Mouse (Mus musculus): ENCODE measurements at regions not wholly inside any gene's neighbourhood (a gene's known extent, or its start where the extent isn't known, plus 50 kb on each side); places are given as distances from the start of the nearest gene placed in this dataset.

DNA sequence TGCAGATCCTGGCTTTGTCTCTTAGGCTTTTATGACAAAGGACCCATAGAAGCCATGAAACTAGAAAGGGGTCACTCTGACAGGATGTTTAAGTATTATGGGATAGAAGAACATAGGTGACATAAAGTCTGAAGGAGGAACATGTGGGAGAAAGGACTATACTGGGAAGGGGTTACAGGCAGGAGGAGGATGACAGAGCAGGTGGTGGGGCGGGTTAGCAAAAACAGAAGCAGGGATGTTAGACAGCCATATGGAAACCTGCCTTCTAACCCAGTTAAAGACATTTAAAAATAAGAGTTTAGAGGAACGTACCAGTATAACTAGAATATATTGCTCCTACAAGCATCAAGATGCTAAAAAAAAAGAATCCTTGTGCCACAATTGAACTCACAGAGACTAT, 438.9 kb upstream of the Htr2a start:
- Histone ChIP-seq H3K27ac (ENCODE audit: low read length) (no peak overlapping the region), H3K36me3 (ENCODE audit: control insufficient read depth, insufficient read depth, low read length) (no peaks in the 10 kb centered on the region), H3K9me3 (replicated peaks; ENCODE audit: control insufficient read depth, low read length, poor library complexity, severe bottlenecking) (no peaks in the 10 kb centered on the region), H3K4me1 (ENCODE audit: control insufficient read depth, insufficient read depth, low read length) (no peaks in the 10 kb centered on the region), H3K9ac (ENCODE audit: low read depth, low read length) (no peak overlapping the region), H3K27me3 (ENCODE audit: control insufficient read depth, insufficient read depth, low read depth, low read length) (no peaks in the 10 kb centered on the region), H3K4me3 (ENCODE audit: low read depth, low read length) (no peak overlapping the region), H3K4me2 (ENCODE audit: low read length) (no peak overlapping the region)
- WGBS, result 86% methylated on average over 2 of the region's 2 CpGs
- no peak for ATAC-seq

DNA sequence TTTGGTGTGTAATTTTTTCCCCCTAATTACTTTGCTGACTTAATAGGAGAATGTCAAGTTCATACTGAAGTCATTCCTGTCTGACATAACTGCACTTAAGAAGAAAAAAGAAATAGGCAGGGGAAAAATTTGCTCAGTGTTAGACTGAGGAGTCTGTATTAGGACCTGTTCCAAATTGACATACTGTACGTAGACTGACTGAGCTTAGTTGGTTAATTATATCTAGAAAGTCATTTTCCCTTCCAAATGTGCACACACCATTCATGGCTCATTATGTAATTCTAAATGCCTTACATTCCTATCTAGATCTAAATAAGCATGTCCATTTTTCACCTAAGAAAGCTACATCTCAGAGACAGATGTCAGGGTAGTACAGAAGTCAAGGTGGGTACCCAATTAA, 435.6 kb upstream of the Htr2a start:
- no peak overlapping the region for H3K9ac ChIP-seq (ENCODE audit: low read depth, low read length)
- no peaks in the 10 kb centered on the region for H3K4me1 ChIP-seq (ENCODE audit: control insufficient read depth, insufficient read depth, low read length)
- WGBS, result 88% methylated on average over 1 of the region's 1 CpGs
- no peak for ATAC-seq
- no peaks in the 10 kb centered on the region for H3K36me3 ChIP-seq (ENCODE audit: control insufficient read depth, insufficient read depth, low read length)
- no peaks in the 10 kb centered on the region for H3K9me3 ChIP-seq (replicated peaks; ENCODE audit: control insufficient read depth, low read length, poor library complexity, severe bottlenecking)
- H3K4me2 ChIP-seq (ENCODE audit: low read length), result no peak overlapping the region
- H3K27me3 ChIP-seq (ENCODE audit: control insufficient read depth, insufficient read depth, low read depth, low read length), result no peaks in the 10 kb centered on the region
- no peak overlapping the region for H3K27ac ChIP-seq (ENCODE audit: low read length)
- H3K4me3 ChIP-seq (ENCODE audit: low read depth, low read length), result no peak overlapping the region

DNA sequence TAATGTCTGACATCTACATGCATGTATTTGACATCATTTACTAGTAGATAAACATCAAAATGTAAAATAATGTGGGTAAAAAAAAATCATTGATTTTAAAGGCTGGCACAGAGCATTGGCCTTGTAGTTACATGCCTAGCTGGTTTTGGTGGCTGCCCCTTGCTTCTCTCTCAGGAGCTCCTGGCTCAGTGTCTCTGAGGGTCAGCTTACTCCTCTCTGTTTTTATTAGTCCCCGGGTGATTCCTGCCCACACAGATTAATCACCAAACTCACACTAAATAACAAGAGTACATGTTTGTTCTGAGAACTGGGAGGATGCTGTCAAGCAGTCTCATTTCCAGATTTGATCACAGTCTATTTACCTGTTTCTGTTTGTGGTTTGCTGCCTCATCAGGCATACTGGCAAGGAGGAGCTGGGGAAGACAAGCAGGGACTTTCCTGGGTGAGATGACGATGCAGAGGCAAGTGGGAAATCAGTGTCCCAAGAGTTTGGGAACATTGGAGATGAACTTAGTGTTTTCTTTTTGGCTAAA, 422.7 kb upstream of the Htr2a start:
- Histone ChIP-seq H3K9ac (ENCODE audit: low read depth, low read length) (no peak overlapping the region), H3K27ac (ENCODE audit: low read length) (no peak overlapping the region), H3K27me3 (ENCODE audit: control insufficient read depth, insufficient read depth, low read depth, low read length) (no peaks in the 10 kb centered on the region), H3K36me3 (ENCODE audit: control insufficient read depth, insufficient read depth, low read length) (no peaks in the 10 kb centered on the region), H3K4me2 (ENCODE audit: low read length) (no peak overlapping the region), H3K4me1 (ENCODE audit: control insufficient read depth, insufficient read depth, low read length) (no peaks in the 10 kb centered on the region), H3K4me3 (ENCODE audit: low read depth, low read length) (no peak overlapping the region), H3K9me3 (replicated peaks; ENCODE audit: control insufficient read depth, low read length, poor library complexity, severe bottlenecking) (no peaks in the 10 kb centered on the region)
- 76% methylated on average over 2 of the region's 2 CpGs for WGBS
- no peak for ATAC-seq

DNA sequence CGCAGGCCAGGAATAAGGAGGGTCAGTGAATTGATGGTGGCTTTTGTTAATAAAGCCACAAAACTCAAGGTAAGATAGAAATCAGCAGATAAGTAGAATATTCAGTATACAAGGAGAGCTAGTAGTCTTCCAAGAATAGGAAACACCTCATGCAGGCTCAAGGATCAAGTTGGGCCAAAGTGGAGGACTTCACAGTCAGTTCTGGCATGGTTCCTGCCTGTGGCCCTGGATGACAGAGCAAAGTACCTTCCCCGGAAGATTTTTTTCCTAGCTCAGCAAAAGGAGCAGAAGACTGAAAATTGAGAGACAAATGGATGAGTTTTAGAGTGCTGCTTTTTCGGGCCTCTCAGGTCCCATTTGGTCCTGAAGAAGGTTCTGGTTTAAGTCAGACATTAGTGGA, 420.9 kb upstream of the Htr2a start:
- Histone ChIP-seq H3K27me3 (ENCODE audit: control insufficient read depth, insufficient read depth, low read depth, low read length) (no peaks in the 10 kb centered on the region), H3K9me3 (replicated peaks; ENCODE audit: control insufficient read depth, low read length, poor library complexity, severe bottlenecking) (no peaks in the 10 kb centered on the region), H3K4me1 (ENCODE audit: control insufficient read depth, insufficient read depth, low read length) (no peaks in the 10 kb centered on the region), H3K9ac (ENCODE audit: low read depth, low read length) (no peak overlapping the region), H3K4me2 (ENCODE audit: low read length) (no peak overlapping the region), H3K27ac (ENCODE audit: low read length) (no peak overlapping the region), H3K36me3 (ENCODE audit: control insufficient read depth, insufficient read depth, low read length) (no peaks in the 10 kb centered on the region), H3K4me3 (ENCODE audit: low read depth, low read length) (no peak overlapping the region)
- ATAC-seq, result no peak
- 99% methylated on average over 3 of the region's 3 CpGs for whole genome bisulfite sequencing

DNA sequence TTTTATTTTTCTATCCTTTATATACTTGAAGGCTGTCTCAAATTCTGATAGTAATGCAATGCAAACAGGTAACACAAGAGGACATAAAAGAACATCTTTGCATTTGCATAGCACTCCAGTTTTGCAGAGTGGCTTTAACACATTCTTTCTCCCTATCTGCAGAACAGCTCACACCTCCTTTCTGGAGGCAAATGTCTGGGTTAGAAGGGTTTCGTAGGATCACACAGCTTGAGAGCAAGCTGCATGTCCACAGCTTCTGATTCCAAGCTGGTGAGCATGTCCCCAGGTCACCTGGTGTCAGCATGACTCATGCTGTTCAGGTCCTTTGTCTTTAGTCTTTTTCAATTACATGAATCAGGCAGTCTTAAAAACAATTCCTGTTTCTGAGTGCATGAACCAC, 418.5 kb upstream of the Htr2a start:
- 65% methylated on average over 1 of the region's 1 CpGs for WGBS
- Histone ChIP-seq H3K4me1 (ENCODE audit: control insufficient read depth, insufficient read depth, low read length) (peaks cover 3% of the 10 kb centered on the region; the same call in 1 of the 2 replicates), H3K4me2 (ENCODE audit: low read length) (no peak overlapping the region), H3K27ac (ENCODE audit: low read length) (no peak overlapping the region), H3K27me3 (ENCODE audit: control insufficient read depth, insufficient read depth, low read depth, low read length) (no peaks in the 10 kb centered on the region), H3K36me3 (ENCODE audit: control insufficient read depth, insufficient read depth, low read length) (no peaks in the 10 kb centered on the region), H3K9me3 (replicated peaks; ENCODE audit: control insufficient read depth, low read length, poor library complexity, severe bottlenecking) (no peaks in the 10 kb centered on the region), H3K4me3 (ENCODE audit: low read depth, low read length) (no peak overlapping the region), H3K9ac (ENCODE audit: low read depth, low read length) (no peak overlapping the region)
- no peak for ATAC-seq

DNA sequence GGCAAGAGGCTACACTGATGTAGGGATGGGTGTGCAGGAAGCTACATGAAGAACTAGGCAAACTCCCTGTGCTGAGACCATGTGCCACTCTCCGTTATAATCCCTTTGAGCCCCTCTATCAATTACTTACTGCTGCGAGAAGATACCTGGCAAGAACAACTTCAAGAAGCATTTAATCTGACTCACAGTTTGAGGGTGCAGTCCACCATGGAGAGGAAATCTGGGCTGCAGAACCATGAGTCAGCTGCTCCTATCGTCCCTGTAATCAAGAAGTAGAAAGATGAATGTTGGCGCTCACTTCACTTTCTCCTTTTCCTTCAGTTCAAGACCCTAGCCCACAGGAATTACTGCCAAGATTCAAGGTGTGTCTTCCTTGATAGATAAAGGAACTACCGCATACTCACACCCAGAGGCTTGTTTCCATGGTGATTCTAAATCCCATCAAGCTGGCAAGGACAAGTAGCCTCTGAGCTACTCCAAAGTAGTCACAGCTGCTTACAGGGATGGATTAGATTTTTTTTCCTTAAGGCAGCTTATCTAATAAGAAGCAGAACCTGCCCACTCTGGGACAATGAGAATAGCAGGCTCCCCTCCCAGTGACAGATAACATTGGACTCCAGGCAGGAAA, 411.0 kb upstream of the Htr2a start:
- Histone ChIP-seq H3K27me3 (ENCODE audit: control insufficient read depth, insufficient read depth, low read depth, low read length) (no peaks in the 10 kb centered on the region), H3K4me1 (ENCODE audit: control insufficient read depth, insufficient read depth, low read length) (peaks cover 3% of the 10 kb centered on the region; the same call in 1 of the 2 replicates), H3K9ac (ENCODE audit: low read depth, low read length) (no peak overlapping the region), H3K4me3 (ENCODE audit: low read depth, low read length) (no peak overlapping the region), H3K27ac (ENCODE audit: low read length) (no peak overlapping the region), H3K4me2 (ENCODE audit: low read length) (no peak overlapping the region), H3K9me3 (replicated peaks; ENCODE audit: control insufficient read depth, low read length, poor library complexity, severe bottlenecking) (no peaks in the 10 kb centered on the region), H3K36me3 (ENCODE audit: control insufficient read depth, insufficient read depth, low read length) (no peaks in the 10 kb centered on the region)
- WGBS, result 62% methylated on average over 5 of the region's 5 CpGs
- peak; percentile 56 for ATAC-seq

DNA sequence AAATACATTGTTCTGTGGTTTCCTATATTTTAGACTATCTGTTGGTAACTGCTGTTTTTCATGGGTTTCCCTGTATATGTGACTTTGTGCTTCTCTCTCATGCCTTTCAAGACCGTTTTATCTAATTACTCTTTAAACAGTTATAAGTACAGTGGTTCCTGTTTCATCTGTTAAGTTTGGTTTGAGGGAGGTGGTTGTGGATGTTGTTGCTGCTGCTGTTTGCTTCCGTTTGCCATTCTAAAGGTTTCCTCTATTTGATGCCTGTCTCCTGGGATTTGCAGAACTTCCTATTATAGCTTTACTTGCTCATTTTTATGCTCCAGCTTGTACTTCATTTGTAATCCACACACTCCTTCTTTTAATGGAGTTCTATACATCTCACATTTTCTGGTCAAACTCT, 400.4 kb upstream of the Htr2a start:
- no peak for ATAC-seq

DNA sequence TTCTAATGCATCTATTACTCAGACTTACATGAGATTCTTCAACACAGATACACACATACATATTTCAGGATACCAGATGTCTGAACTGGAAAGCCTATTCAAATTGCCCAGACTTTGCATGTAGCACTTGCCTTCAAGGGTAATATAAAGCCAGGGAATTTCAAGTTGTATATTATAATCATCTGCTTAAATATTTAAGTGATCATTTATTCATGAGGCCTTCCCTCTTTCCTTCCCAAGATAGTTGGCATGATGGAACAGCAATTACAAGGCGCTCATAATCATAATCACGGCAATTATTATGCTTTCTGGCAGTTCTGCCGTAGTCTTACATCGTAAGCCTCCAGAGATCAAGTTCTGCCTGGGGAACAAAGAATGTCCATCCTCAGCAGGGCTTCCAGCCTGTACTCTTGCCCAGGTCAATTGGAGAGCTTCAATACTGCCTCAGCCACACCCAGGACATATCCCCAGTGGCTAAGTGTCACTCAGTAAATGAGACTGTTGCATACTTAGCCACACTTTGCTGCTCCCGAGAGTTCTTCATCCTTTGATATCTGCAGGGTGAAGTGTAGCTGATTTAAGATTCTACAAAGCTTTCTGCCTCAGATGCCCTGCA, 391.3 kb upstream of the Htr2a start:
- peak overlapping the region; percentile 53; the same call in 1 of the 2 replicates for H3K27ac ChIP-seq (ENCODE audit: low read length)
- 57% methylated on average over 5 of the region's 5 CpGs for WGBS
- peak; percentile 76 for ATAC-seq

More for the DNA sequence above, 400.4 kb upstream of the Htr2a start:
- Histone ChIP-seq H3K27me3 (ENCODE audit: control insufficient read depth, insufficient read depth, low read depth, low read length) (no peaks in the 10 kb centered on the region), H3K9me3 (replicated peaks; ENCODE audit: control insufficient read depth, low read length, poor library complexity, severe bottlenecking) (no peaks in the 10 kb centered on the region), H3K27ac (ENCODE audit: low read length) (no peak overlapping the region), H3K4me1 (ENCODE audit: control insufficient read depth, insufficient read depth, low read length) (no peaks in the 10 kb centered on the region), H3K36me3 (ENCODE audit: control insufficient read depth, insufficient read depth, low read length) (no peaks in the 10 kb centered on the region), H3K4me3 (ENCODE audit: low read depth, low read length) (no peak overlapping the region), H3K4me2 (ENCODE audit: low read length) (no peak overlapping the region), H3K9ac (ENCODE audit: low read depth, low read length) (no peak overlapping the region)
- 66% methylated on average over 2 of the region's 2 CpGs for WGBS

DNA sequence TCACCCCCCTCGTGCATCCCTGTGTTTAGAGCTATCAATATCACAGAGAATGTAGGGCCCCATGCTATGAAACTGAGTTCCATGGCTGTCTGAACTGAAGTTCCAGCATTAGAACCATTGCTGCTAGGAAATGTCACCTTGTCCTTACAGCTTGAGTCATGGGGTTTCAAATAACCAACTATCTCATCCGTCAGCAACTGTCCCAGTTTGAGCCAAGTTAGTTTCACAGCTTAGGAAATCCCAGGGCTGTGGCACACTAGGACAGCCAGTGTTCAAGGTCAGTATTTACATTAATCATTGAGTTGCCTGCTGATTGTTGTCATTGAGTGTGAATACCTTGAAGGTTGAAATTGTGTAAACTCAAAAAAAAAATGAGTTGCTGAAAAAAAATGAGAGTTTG, 390.6 kb upstream of the Htr2a start:
- H3K9me3 ChIP-seq (replicated peaks; ENCODE audit: control insufficient read depth, low read length, poor library complexity, severe bottlenecking), result no peaks in the 10 kb centered on the region
- no peak overlapping the region for H3K4me2 ChIP-seq (ENCODE audit: low read length)
- H3K9ac ChIP-seq (ENCODE audit: low read depth, low read length), result no peak overlapping the region
- no peaks in the 10 kb centered on the region; the same call in 1 of the 2 replicates for H3K4me1 ChIP-seq (ENCODE audit: control insufficient read depth, insufficient read depth, low read length)
- H3K27ac ChIP-seq (ENCODE audit: low read length), result no peak overlapping the region
- no peak for ATAC-seq
- 76% methylated on average over 2 of the region's 2 CpGs for WGBS
- H3K4me3 ChIP-seq (ENCODE audit: low read depth, low read length), result no peak overlapping the region
- H3K36me3 ChIP-seq (ENCODE audit: control insufficient read depth, insufficient read depth, low read length), result no peaks in the 10 kb centered on the region
- H3K27me3 ChIP-seq (ENCODE audit: control insufficient read depth, insufficient read depth, low read depth, low read length), result no peaks in the 10 kb centered on the region

More for the DNA sequence above, 391.3 kb upstream of the Htr2a start:
- no peaks in the 10 kb centered on the region for H3K9me3 ChIP-seq (replicated peaks; ENCODE audit: control insufficient read depth, low read length, poor library complexity, severe bottlenecking)
- H3K4me2 ChIP-seq (ENCODE audit: low read length), result no peak overlapping the region
- H3K27me3 ChIP-seq (ENCODE audit: control insufficient read depth, insufficient read depth, low read depth, low read length), result no peaks in the 10 kb centered on the region
- H3K9ac ChIP-seq (ENCODE audit: low read depth, low read length), result no peak overlapping the region
- no peak overlapping the region for H3K4me3 ChIP-seq (ENCODE audit: low read depth, low read length)
- H3K4me1 ChIP-seq (ENCODE audit: control insufficient read depth, insufficient read depth, low read length), result no peaks in the 10 kb centered on the region; the same call in 1 of the 2 replicates
- no peaks in the 10 kb centered on the region for H3K36me3 ChIP-seq (ENCODE audit: control insufficient read depth, insufficient read depth, low read length)

Measured in midbrain, embryonic 16.5 days (tissue).